Mouse (Mus musculus): Measurements from ENCODE around the gene Ap3s2.
A peak's percentile ranks its signal among the peaks of the same experiment; 100 is the strongest.

Gene Ap3s2

GRCm38 (mm10) chr7:79920344-79920983, at the start of gene Ap3s2:
Gene Ap3s2, minus strand, starts transcription at chr7:79920649.
- peak; percentile 87 for DNase-seq (ENCODE audit: low spot score)

GRCm38 (mm10) chr7:79968326-79968725, 47.9 kb upstream of the Ap3s2 start:
- DNase-seq (ENCODE audit: low spot score): no peak

GRCm38 (mm10) chr7:79961600-79961999, 41.2 kb upstream of the Ap3s2 start:
- no peak for DNase-seq (ENCODE audit: low spot score)

GRCm38 (mm10) chr7:79956131-79956530, 35.7 kb upstream of the Ap3s2 start:
- DNase-seq (ENCODE audit: low spot score): no peak

GRCm38 (mm10) chr7:79954890-79955289, 34.4 kb upstream of the Ap3s2 start:
- DNase-seq (ENCODE audit: low spot score): no peak

- DNase-seq (ENCODE audit: low spot score): no peak
Measured at GRCm38 (mm10) chr7:79951038-79951437, 30.6 kb upstream of the Ap3s2 start.

- DNase-seq (ENCODE audit: low spot score): no peak
Measured at GRCm38 (mm10) chr7:79950236-79950635, 29.8 kb upstream of the Ap3s2 start.

- DNase-seq (ENCODE audit: low spot score): no peak
Measured at GRCm38 (mm10) chr7:79935511-79936205, 15.2 kb upstream of the Ap3s2 start.

GRCm38 (mm10) chr7:79934862-79935510, 14.5 kb upstream of the Ap3s2 start, which contains the start of gene Arpin:
Gene Arpin, minus strand, starts transcription at chr7:79935359.
- DNase-seq (ENCODE audit: low spot score): peak; percentile 21

- DNase-seq (ENCODE audit: low spot score): no peak
Measured at GRCm38 (mm10) chr7:79934461-79934860, 14.0 kb upstream of the Ap3s2 start.

- DNase-seq (ENCODE audit: low spot score): no peak
Measured at GRCm38 (mm10) chr7:79928516-79929052, 8.1 kb upstream of the Ap3s2 start.

GRCm38 (mm10) chr7:79914556-79914955, 5.9 kb downstream of the Ap3s2 start:
- DNase-seq (ENCODE audit: low spot score): no peak

- no peak for DNase-seq (ENCODE audit: low spot score)
Measured at GRCm38 (mm10) chr7:79907356-79907755, 13.1 kb downstream of the Ap3s2 start.

GRCm38 (mm10) chr7:79906914-79907313, 13.5 kb downstream of the Ap3s2 start:
- DNase-seq (ENCODE audit: low spot score): no peak

- DNase-seq (ENCODE audit: low spot score): no peak
Measured at GRCm38 (mm10) chr7:79905193-79905592, 15.3 kb downstream of the Ap3s2 start.

GRCm38 (mm10) chr7:79903160-79903792, 17.2 kb downstream of the Ap3s2 start:
- DNase-seq (ENCODE audit: low spot score): no peak

GRCm38 (mm10) chr7:79900753-79901152, 19.7 kb downstream of the Ap3s2 start:
- no peak for DNase-seq (ENCODE audit: low spot score)

- DNase-seq (ENCODE audit: low spot score): no peak
Measured at GRCm38 (mm10) chr7:79895225-79895624, 25.2 kb downstream of the Ap3s2 start.

- no peak for DNase-seq (ENCODE audit: low spot score)
Measured at GRCm38 (mm10) chr7:79894790-79895189, 25.7 kb downstream of the Ap3s2 start.

- no peak for DNase-seq (ENCODE audit: low spot score)
Measured at GRCm38 (mm10) chr7:79892576-79893428, 27.6 kb downstream of the Ap3s2 start.

- DNase-seq (ENCODE audit: low spot score): no peak
Measured at GRCm38 (mm10) chr7:79890436-79891221, 29.8 kb downstream of the Ap3s2 start.

Measured in left cerebral cortex, adult 11 months (tissue).